Mouse (Mus musculus): ENCODE data around the gene Foxc2.
"Not testable (repeated sequence)": the region's sequence is repeated elsewhere in the genome, so short reads cannot be mapped to it uniquely, and the experiment has no call there.

Gene Foxc2

DNA sequence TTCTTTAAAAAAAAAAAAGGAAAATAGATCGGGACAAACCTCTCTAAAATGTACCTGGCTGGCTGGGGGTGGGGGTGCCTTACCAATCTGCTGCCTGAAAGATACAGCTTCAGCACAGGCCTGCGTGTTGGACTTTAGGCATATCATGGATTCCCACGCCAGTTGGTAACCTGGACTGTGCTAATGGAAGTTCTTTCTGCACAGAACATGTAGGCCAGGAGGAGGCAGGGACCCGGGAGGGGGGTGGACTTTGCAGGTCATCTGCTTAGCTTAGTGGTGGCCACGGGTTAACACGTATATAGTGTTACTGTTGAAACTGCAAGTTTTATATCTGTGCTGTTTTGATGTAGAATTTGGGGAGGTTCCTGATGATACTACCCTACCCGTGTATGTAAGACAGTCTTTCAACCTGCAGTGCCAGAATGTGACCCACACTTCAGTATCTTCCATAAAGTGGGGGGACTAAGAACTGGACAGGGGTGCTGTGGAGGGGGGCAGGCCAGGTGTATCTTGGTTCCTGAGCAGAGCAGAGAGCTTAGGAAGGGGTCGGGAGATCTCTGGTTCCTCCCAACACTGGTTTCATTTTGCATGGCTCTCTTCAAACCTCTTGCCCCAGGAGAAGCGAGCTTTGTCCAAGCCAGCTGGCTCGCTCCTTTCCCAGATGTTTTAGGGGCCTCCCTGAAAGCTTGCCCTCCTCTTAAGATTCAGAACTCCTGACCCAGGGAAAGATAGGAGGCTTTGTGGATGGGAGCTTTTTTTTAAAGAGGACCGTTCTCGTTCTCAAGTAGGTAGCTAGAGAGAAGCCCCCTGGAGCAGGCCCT lies 3.9 kb downstream of the Foxc2 start:
- no peak for DNase-seq (ENCODE audit: low spot score)

DNA sequence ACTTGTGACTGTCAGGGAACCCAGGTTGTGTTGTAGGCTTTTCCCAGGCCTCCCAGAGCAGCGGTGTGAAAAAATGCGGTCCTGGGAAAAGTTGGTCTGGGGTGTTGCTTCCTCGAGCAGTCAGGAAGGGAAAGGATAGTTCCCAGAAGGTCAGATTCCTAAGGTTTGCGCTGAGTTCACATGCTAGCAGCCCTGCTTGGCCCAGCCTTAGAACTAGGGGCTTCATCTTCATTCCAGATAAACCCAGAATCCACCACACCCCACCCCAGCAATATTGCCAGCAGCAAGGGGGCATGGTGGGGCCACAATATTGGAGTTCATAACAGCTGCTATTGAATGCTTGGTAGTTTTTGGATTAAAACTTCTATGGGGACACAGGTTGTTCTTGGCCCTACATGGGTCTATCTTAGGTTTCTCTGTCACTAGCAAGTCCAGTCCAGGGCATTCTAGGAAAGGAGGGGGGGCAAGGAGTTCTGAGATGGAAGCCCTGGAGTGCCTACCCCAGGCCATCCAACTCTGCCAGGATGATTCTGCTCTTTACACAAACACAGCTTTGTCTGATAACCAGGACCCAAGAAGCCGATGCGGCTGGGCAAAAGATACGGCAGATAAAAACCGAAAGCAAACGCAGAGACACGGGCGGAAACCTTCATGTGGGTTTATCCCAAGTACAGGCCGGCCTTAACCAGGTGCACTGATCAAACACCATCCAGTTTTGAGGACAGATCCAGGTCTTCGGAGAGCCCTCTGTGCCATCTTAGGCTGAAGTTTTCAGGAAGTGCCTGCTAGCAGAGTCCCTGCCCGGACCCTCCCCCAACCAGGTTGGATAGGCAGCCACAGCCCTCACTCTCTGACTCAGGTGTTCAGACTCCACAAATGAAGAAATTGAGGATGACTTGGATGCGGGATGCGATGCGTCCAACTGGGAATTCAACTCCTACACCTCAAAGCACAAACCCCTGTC lies 4.8 kb downstream of the Foxc2 start:
- DNase-seq (ENCODE audit: low spot score): no peak

DNA sequence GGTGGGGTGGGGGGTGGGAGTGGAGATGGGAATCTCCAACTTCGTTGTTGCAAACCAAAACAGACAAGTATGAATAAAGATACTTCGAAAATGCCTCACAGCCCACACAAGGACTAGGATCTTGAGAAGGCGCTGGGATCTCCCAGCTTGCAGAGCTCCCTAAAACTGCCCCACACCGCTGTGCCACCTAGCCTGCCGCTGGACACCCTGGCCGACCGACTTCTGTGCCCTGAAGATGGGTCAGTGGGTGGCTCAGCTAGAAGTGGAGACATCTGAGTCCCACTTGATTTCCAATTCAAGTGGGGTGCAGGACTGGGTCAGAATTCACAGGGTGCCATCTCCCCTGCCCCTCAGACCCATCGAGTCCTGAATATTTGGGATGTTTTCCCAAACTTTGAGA lies 5.7 kb downstream of the Foxc2 start:
- no peak for DNase-seq (ENCODE audit: low spot score)

DNA sequence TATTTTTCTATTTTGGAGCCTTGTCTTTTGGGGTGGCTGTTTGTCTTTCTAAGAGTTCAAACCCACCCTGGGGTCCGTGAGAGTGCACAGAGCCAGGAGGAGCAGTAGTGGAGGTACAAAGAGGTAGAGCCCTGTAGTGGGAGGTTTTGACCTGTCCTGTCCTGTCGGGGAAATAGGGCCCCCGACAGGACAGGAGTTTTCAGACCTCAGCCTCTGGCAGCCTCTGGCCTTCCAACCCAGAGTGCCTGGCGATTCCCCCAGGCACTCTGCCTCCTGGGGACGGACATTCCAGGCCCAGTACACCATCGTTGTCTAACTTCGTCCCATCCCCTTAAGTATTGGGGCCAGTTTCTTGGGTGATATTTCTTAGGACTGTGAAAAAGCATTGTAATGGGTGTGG lies 6.4 kb downstream of the Foxc2 start:
- no peak for DNase-seq (ENCODE audit: low spot score)

DNA sequence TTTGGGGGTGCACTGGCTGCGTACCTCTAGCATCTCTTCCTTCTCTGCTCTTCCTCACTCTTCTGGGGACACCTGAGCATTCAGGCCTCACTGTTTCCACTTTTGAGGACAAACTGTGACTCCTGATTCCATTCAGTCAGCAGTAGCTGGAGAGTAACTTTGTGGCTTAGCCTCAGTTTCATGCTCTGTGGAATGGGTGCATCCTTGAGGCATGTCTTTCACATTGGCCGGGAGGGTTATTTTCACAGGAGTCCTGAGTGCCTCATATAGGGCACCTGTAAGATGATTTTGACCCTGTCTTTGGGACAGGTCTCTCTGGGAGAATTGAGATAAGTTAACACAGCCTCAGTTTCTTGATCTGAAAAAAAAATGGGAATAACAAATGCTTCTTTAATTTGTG lies 7.1 kb downstream of the Foxc2 start:
- no peak for DNase-seq (ENCODE audit: low spot score)

DNA sequence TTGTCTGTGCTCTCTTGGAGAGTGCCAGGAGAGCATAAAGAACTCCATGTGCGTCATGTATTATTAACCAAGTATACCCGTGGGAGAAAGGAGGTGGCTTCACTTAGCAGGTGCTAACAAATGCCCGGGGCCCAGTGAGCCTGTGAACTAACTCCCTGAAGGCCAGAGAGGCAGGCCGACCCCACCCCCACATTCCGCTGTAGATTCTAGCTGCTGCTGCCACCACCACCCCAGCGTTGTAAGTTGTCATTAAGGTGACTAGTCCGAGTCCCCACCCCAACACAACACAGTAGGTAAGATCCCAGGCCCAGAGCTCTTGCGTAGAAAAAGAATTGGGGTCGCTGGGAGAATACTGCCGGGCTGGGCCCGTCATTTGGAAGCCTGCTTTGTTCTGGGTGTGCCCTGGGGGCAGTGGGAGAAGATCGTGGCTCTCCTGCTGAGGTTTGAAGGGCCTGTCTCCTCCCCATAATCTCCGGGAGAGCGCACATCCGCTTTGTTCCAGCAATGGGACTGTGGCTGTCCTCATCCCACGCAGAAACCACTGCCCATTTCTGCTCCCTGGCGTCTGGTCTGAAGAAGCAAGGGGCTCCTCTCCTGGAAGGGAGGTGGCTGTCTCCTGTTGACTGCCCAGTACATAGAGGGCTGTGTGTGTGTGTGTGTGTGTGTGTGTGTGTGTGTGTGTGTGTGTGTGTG lies 8.7 kb downstream of the Foxc2 start:
- DNase-seq (ENCODE audit: low spot score): no peak

DNA sequence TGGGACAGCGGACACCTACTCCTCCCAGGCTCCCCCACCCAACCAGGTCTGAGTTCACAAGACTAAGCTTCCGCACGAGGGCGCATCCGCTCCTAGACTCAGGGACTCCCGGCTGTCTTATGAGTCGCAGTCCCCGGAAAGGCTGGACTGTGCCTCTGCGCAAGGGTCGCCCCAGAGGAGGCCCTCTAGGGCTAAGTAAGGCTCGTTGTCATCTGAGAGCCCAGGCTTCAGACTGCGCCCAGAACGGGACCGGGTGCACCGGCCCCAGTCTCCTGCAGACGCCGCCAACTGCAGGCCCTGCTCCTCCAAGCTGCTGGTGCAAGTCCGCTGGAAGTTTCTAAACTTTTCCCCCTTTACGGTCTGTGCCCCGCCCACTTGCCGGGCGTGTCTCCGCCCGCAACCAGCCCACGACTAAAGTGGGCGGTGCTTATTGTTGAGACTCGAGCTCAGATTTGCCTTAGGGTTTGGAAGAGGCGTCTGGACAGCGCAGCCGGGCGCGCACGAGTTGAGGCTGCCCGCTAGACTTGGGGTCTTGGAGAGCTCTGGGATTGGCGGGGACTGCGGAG lies 9.4 kb downstream of the Foxc2 start:
- no peak for DNase-seq (ENCODE audit: low spot score)

DNA sequence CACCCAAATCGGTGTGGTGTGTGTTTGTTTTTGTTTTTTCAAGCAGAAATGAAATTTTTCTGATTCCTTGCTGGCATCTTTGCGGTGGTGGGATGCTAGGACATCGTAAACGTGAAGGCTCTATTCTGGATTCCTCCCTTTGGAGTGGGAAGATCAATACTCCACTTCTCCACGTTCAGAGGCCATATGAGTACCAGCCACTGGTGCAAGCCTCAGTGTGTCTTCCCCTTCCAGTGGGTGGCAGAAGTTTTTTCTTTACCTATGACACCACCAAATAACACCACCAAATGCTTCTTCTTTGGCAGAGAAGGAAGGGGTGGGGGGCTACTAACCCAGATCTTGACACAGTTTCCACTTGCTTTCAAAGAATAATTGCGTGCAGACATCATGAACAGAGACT lies 10.2 kb downstream of the Foxc2 start:
- DNase-seq (ENCODE audit: low spot score): no peak

DNA sequence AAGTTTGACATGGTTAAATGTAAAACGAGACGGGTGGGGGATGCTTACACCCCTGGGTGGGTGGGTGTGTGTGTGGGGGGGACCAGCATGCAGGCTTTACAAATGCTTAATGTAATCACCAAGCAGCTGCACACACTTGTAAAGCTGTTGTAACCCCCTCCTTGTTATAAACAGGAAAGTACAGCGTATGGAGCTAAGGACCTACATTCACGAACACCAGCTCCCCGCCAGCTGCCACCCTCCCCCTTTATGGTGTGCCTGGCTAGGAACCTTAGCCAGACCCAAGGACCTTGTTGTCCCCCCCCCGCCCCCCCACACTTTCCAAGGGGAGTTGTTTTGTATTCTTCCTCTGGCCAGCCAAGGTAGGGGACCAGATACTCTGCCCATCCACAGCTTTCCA lies 10.7 kb downstream of the Foxc2 start:
- DNase-seq (ENCODE audit: low spot score): no peak

DNA sequence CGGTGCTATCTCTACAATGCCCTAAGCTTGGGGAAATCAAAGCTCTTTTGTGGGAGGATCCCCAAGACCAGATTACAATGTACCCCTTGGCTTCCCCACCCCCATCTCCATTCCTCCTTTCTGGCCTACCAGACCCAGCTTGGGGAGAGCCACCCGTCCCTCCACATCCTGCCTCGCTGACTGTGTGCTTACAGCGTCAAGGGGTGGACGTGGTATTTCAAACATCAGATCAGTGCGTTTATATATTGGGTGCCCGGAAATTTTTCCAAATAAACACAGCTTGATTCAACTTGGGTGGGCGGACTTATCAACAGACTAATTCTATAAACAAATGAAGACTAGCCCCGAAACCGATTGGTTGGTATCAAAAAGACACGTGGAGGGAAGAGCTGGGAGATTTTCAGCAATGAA lies 11.3 kb downstream of the Foxc2 start:
- DNase-seq (ENCODE audit: low spot score): no peak

DNA sequence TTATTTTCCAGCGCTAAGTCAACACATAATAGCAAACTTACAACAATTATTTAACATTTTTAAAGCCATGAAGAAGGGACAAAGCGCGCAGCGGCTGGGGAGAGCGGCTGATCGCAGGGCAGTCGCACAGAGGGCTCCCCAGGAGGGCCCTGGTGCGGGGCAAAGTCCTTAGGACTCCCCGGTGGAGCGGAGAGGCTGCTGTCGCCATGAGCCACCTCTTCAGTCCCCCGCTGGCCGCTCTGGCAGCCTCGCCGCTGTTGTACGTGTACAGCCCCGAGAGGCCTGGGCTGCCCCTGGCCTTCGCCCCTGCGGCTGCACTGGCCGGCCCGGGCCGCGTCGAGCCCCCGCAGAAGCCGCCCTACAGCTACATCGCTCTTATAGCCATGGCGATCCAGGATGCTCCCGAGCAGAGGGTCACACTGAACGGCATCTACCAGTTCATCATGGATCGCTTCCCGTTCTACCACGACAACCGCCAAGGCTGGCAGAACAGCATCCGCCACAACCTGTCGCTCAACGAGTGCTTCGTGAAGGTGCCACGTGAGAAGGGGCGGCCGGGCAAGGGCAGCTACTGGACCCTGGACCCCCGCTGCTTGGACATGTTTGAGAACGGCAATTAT lies 11.9 kb downstream of the Foxc2 start, which contains the start of gene Foxl1:
Gene Foxl1, plus strand, starts transcription at position 185 of the 620 bp plus-strand sequence.
- no peak for DNase-seq (ENCODE audit: low spot score)

DNA sequence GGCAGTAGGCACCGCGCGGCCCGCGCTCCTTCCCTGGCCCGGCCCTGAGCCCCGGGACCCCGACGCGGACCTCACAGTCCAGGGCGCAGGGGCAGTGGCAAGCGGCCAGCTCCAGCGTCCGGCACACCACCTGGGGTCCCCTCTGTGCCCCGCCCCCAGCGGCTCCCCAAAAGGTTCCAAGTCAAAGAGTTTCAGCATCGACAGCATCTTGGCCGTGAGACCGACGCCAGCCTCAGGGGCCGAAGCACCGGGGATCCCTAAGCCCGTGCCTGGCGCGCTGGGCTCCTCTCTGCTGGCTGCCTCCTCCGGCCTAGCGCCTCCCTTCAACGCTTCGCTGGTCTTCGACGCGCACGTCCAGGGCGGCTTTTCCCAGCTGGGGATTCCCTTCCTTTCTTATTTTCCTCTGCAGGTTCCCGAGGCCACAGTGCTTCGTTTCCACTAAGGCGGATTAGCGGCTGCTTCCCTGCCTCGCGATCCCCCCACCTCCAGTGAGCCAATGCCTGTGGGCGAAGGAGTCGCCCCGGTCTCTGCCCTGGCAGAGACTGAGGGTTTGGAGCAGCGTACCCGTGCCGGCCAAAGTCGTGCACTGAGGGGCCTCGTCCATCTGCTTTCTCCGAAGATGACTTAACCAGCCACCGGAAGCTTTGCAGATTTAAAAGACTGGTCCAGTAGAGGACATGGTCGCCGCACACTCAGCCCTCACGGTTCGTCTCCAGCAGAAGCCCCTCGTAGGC lies 12.7 kb downstream of the Foxc2 start:
- DNase-seq (ENCODE audit: low spot score): no peak

DNA sequence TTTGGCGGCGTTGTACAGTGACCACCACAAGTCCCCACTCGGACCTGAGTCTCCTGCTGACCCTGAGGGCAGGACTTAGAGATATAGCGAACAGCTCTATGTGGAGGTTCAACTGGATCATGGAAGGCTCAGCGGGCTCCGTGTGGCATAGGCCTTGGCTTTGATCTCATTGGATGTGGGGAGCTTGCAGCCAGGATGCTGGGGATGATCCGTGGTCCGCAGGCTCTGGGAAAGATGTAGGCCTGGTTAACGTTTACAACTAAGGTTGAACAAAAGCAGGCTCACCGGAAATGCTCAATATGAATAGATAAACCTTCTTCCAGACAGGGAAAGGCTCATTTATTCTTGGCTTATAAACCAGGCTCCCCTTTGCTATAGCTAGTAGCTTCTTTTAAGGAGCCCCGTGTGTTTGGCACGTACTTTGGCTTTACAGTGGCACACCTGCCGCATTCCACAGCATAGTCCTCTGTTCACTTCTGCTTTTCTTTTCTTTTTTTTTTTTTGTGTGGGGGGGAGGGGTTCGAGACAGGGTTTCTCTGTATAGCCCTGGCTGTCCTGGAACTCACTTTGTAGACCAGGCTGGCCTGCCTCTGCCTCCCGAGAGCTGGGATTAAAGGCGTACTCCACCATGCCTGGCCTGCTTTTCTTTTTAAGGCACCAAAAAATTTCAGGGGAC lies 13.4 kb downstream of the Foxc2 start:
- DNase-seq (ENCODE audit: low spot score): no peak

DNA sequence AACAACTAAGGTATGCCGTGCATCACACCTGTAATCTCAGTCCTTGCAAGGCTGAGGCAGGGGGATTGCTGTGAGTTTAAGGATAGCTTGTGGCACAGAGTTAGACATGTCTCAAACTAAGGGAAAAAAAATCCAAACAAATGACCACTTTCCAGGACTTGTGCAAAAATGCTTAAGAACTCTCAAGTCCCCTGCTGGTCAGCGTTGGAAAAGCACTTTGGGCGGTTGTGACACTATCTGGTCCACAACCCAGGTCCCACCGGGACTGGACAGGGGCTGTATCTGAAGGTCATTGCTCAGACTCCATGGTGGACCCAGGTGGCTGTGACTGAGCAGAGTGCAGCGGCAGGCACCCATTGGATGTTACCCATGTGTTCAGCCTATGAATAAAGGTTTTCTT lies 14.6 kb downstream of the Foxc2 start:
- no peak for DNase-seq (ENCODE audit: low spot score)

DNA sequence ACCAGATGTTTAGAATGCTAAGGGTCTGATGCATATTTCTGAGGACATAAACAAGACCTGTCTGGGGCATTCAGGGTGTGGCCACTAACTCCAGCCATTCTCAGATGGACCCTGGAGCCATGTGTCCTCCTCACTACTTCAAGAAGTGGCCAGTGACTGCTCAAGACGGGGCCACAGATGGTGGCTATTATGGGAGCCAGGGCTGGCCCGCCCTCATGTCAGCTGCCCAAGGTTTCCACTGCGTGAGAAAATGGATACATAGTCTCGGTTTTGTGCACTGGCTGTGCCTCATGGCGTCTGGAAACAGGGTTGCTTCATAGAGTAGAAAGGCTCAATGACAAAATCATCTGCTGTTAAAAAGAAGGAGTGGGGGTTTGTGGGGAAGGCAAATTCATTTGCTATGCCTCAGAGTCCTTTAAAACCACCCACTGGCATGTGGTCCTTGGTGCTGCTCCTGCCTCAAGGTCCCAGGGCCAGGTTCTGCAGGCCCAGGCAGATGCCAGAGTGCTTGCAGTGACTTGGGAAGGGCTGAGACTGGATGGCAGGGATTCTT lies 17.1 kb downstream of the Foxc2 start:
- no peak for DNase-seq (ENCODE audit: low spot score)

DNA sequence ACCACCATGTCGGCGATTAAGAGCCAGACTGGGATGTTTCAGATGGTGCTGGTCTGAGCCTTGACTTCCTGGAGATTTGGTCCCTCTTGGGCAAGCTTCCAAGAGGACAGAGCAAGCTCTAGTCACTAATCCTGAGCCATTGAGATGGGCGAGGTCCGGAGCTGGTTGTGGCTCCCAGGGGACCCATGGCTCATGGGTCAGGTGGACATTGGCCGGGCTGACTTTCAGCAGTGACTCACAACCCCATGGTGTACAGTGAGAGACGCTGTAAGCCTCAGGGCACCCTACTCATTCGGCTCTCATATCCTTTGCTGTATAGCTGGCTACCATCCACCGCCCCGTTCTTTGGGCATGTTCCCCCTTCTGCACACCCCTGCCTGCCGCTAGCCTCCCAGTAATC lies 18.1 kb downstream of the Foxc2 start:
- DNase-seq (ENCODE audit: low spot score): no peak

DNA sequence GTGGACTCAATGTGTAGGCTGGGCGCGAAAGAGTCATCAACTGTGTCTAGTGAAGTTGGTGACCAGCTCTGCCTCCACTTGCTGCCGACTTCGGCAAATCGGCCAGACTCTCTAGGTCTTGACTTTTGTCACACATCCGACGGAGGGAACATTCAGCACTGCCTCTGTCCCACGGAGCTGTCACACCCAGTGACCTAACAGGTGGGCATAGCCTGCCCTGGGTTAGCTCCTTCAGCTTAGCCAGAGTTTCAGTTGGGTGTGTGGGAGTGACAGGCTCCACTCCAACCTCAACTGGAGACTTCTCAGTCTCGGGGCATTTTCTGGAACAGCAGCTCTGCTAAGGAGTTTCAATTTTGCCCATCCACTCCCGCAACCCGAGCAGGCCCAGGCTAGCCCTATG lies 18.5 kb downstream of the Foxc2 start:
- DNase-seq (ENCODE audit: low spot score): no peak

DNA sequence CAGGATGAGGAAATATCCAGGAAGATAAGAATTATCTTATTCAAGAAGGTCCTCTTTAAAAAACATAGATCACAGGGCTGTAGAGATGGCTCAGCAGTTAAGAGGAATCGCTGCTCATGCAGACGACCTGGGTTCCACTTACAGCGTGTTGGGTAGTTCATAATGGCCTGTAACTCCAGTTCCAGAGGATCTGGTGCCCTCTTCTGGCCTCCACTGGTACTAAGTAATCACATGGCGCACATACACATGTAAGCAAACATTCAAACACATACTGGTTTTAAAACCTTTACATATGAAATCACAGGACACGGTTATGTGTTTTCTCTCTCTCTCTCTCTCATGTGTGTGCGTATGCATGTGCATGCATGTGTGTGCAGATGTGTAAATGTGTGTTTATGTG lies 20.9 kb downstream of the Foxc2 start:
- no peak for DNase-seq (ENCODE audit: low spot score)

DNA sequence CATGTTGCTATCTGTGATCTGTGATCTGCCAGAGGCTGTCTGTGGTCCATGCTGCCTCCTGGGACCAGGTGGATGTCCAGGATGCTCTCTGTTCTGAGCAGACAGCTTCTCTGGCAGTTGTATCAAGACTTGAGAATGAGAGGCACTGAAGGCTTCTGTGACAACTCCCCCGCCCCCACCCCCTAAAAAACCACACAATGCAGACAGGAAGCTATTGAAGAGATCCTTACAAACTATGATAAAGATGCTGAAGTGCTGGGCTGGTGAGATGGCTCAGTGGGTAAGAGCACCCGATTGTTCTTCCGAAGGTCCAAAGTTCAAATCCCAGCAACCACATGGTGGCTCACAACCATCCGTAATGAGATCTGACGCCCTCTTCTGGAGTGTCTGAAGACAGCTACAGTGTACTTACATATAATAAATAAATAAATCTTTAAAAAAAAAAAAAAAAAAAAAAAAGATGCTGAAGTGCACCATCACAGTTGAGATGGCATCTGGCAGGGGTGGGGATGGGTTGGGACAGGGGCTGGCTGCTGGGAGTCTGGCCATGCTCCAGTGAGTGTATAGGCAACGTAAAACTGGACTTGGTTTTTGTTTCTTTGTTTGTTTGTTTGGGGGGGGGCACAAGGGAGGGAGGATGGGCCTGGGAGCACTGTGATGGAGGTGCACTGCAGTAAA lies 29.6 kb downstream of the Foxc2 start:
- DNase-seq (ENCODE audit: low spot score): not testable (repeated sequence)
